Comparison of ENCODE assay signal across 8 mouse cellular contexts in genomic region chr2:18672766-18673164, GRCm38 (mm10). TPM values are rescaled to one million over a fixed set of nuclear protein-coding genes. Genes with fewer than 3 reads are reported as not detected.
DNase-seq lines count a peak whose midpoint lies in the region; ATAC-seq lines count a peak whose summit lies in the region.

No protein-coding gene starts in this region.

- H3K27ac ChIP-seq in midbrain, embryonic 15.5 days = peak overlapping the region; percentile 92

- H3K9me3 ChIP-seq in midbrain, embryonic 15.5 days = no peaks in the 10 kb centered on the region

- no peak; the same call in 1 of the 2 replicates for ATAC-seq in midbrain, embryonic 15.5 days (replicated peaks)

- no peaks in the 10 kb centered on the region for H3K36me3 ChIP-seq in midbrain, embryonic 15.5 days (replicated peaks)

- WGBS in midbrain, embryonic 15.5 days = 2% methylated on average over 11 of the region's 11 CpGs

- H3K4me3 ChIP-seq in midbrain, embryonic 15.5 days = peak overlapping the region; percentile 55

- H3K27me3 ChIP-seq in midbrain, embryonic 15.5 days (replicated peaks) = peaks cover 15% of the 10 kb centered on the region; the same call in 1 of the 2 replicates

- H3K9ac ChIP-seq in midbrain, embryonic 15.5 days = peak overlapping the region; percentile 80

- peak; percentile 22 for DNase-seq in adrenal gland, adult 8-10 months
- no peak for DNase-seq in adrenal gland, postnatal 4 days (ENCODE audit: low spot score in 2 of 2)
- peak; percentile 11 for DNase-seq in right cerebral cortex, adult 18-20 months
- no peak for DNase-seq in right cerebral cortex, postnatal 10 days (ENCODE audit: low spot score in 2 of 2)
- DNase-seq in induced T-regulatory cell, adult 2 months (ENCODE audit: low read depth) = peak; percentile 68
- no peak for DNase-seq in cerebellum, postnatal 10 days
- DNase-seq in layer of hippocampus, adult 8-10 months (ENCODE audit: low spot score in 2 of 2) = no peak

- H3K4me1 ChIP-seq in midbrain, embryonic 15.5 days = peaks cover 22% of the 10 kb centered on the region

- peak overlapping the region; percentile 75 for H3K4me2 ChIP-seq in midbrain, embryonic 15.5 days

RNA-seq across cellular contexts. Expression of gene Commd3, which starts 0.6 kb away (rescaled TPM):
- 100 to 1,000 TPM; 115 to 126 (median 121) TPM for total RNA-seq in adrenal gland, adult 8-10 months (2022)
- 100 to 1,000 TPM; 117 to 135 TPM for total RNA-seq in adrenal gland, postnatal 4 days (2021)
- 179 and 185 TPM in 2 replicates for polyA plus RNA-seq in midbrain, embryonic 15.5 days (2015; fragmentation: Nextera tagmentation; extraction: Ambion mirVana)
- 10 to 100 TPM; 94.2 to 98.6 (median 97.3) TPM for total RNA-seq in layer of hippocampus, adult 8-10 months (2022)

RNA-seq across cellular contexts. Expression of gene Bmi1, which starts 4.1 kb away (rescaled TPM):
- 10 to 100 TPM; 51.7 to 81.7 (median 64.4) TPM for total RNA-seq in adrenal gland, adult 8-10 months (2022)
- total RNA-seq in adrenal gland, postnatal 4 days (2021) = 10 to 100 TPM; 46.6 to 50.7 TPM
- 22.0 and 25.0 TPM in 2 replicates for polyA plus RNA-seq in midbrain, embryonic 15.5 days (2015; fragmentation: Nextera tagmentation; extraction: Ambion mirVana)
- 10 to 100 TPM; 55.9 to 66.7 (median 60.8) TPM for total RNA-seq in layer of hippocampus, adult 8-10 months (2022)

RNA-seq across cellular contexts. Expression of gene Spag6, which starts 21.1 kb away (rescaled TPM):
- total RNA-seq in adrenal gland, adult 8-10 months (2022) = 1 to 10 TPM in 2 of 4 experiments, under 1 TPM in 2; 0.44 to 1.3 (median 1.1) TPM
- 1 to 10 TPM; 1.2 to 1.4 TPM for total RNA-seq in adrenal gland, postnatal 4 days (2021)
- polyA plus RNA-seq in midbrain, embryonic 15.5 days (2015; fragmentation: Nextera tagmentation; extraction: Ambion mirVana) = 0.14 and 0.17 TPM in 2 replicates
- total RNA-seq in layer of hippocampus, adult 8-10 months (2022) = 10 to 100 TPM in 2 of 4 experiments, 1 to 10 TPM in 2; 8.6 to 12.0 (median 9.5) TPM

Comparison
In these comparisons a context has a peak if more than half of its experiments do, and no peak if none do; other contexts are left out.
1. DNase-seq: peak in adrenal gland, adult 8-10 months (single experiment), right cerebral cortex, adult 18-20 months (single experiment) and induced T-regulatory cell, adult 2 months (single experiment); none in adrenal gland, postnatal 4 days (0 of 2), right cerebral cortex, postnatal 10 days (0 of 2), cerebellum, postnatal 10 days (0 of 2) and layer of hippocampus, adult 8-10 months (0 of 2).